Mouse (Mus musculus): ENCODE data around the gene Pfkfb3.

Gene Pfkfb3

GRCm38 (mm10) chr2:11501301-11502254 is 52.3 kb downstream of the Pfkfb3 start:
- peak; percentile 86 to 92 for DNase-seq (ENCODE audit: low spot score in 2 of 2)

GRCm38 (mm10) chr2:11500666-11501065 is 53.2 kb downstream of the Pfkfb3 start:
- peak in 1 of 2 experiments; percentile 14 for DNase-seq (ENCODE audit: low spot score in 2 of 2)

- peak; percentile 41 to 43 for DNase-seq (ENCODE audit: low spot score in 2 of 2)
These were observed 57.3 kb downstream of the Pfkfb3 start for GRCm38 (mm10) chr2:11496601-11497031.

- peak in 1 of 2 experiments; percentile 33 for DNase-seq (ENCODE audit: low spot score in 2 of 2)
These were observed 59.0 kb downstream of the Pfkfb3 start for GRCm38 (mm10) chr2:11494841-11495255.

- DNase-seq (ENCODE audit: low spot score in 2 of 2), result no peak
These were observed 61.0 kb downstream of the Pfkfb3 start for GRCm38 (mm10) chr2:11492855-11493254.

- peak in 1 of 2 experiments; percentile 13 for DNase-seq (ENCODE audit: low spot score in 2 of 2)
These were observed 62.4 kb downstream of the Pfkfb3 start for GRCm38 (mm10) chr2:11491471-11491870.

GRCm38 (mm10) chr2:11490554-11490953 is 63.3 kb downstream of the Pfkfb3 start:
- DNase-seq (ENCODE audit: low spot score in 2 of 2), result no peak

GRCm38 (mm10) chr2:11483226-11483625 is 70.7 kb downstream of the Pfkfb3 start:
- no peak for DNase-seq (ENCODE audit: low spot score in 2 of 2)

GRCm38 (mm10) chr2:11482364-11482763 is 71.5 kb downstream of the Pfkfb3 start:
- no peak for DNase-seq (ENCODE audit: low spot score in 2 of 2)

- DNase-seq (ENCODE audit: low spot score in 2 of 2), result no peak
These were observed 74.9 kb downstream of the Pfkfb3 start for GRCm38 (mm10) chr2:11478960-11479359.

GRCm38 (mm10) chr2:11475316-11475715 is 78.6 kb downstream of the Pfkfb3 start:
- DNase-seq (ENCODE audit: low spot score in 2 of 2), result no peak

- no peak for DNase-seq (ENCODE audit: low spot score in 2 of 2)
These were observed 89.2 kb downstream of the Pfkfb3 start for GRCm38 (mm10) chr2:11464661-11465099.

GRCm38 (mm10) chr2:11460976-11461375 is 92.9 kb downstream of the Pfkfb3 start:
- no peak for DNase-seq (ENCODE audit: low spot score in 2 of 2)

GRCm38 (mm10) chr2:11458494-11458893 is 95.4 kb downstream of the Pfkfb3 start:
- no peak for DNase-seq (ENCODE audit: low spot score in 2 of 2)

- no peak for DNase-seq (ENCODE audit: low spot score in 2 of 2)
These were observed 96.0 kb downstream of the Pfkfb3 start for GRCm38 (mm10) chr2:11457904-11458303.

GRCm38 (mm10) chr2:11448711-11449110 is 105.2 kb downstream of the Pfkfb3 start:
- DNase-seq (ENCODE audit: low spot score in 2 of 2), result no peak

- no peak for DNase-seq (ENCODE audit: low spot score in 2 of 2)
These were observed 106.0 kb downstream of the Pfkfb3 start for GRCm38 (mm10) chr2:11447865-11448264.

GRCm38 (mm10) chr2:11445722-11446121 is 108.2 kb downstream of the Pfkfb3 start:
- no peak for DNase-seq (ENCODE audit: low spot score in 2 of 2)

GRCm38 (mm10) chr2:11441864-11442263 is 112.0 kb downstream of the Pfkfb3 start:
- no peak for DNase-seq (ENCODE audit: low spot score in 2 of 2)

GRCm38 (mm10) chr2:11438231-11438954 is 115.5 kb downstream of the Pfkfb3 start:
- DNase-seq (ENCODE audit: low spot score in 2 of 2), result no peak

- DNase-seq (ENCODE audit: low spot score in 2 of 2), result no peak
These were observed 117.5 kb downstream of the Pfkfb3 start for GRCm38 (mm10) chr2:11436353-11436752.

- DNase-seq (ENCODE audit: low spot score in 2 of 2), result no peak
These were observed 120.5 kb downstream of the Pfkfb3 start for GRCm38 (mm10) chr2:11433353-11433752.
